Mouse (Mus musculus) Patski (cell line): Measurements from ENCODE around the gene C2cd2l. TPM values are rescaled to one million over a fixed set of nuclear protein-coding genes. Genes with fewer than 3 reads are reported as not detected.
"Not testable (repeated sequence)": the region's sequence is repeated elsewhere in the genome, so short reads cannot be mapped to it uniquely, and the experiment has no call there.

Source experiments
- ATAC-seq: fragments of 100-300 bp; one replicate; pipeline ENCODE4 v1.8.0; 2021
- CTCF ChIA-PET: fragments of 350-600 bp; sonication (Branson Sonifier 250); formaldehyde crosslinking; loops from one replicate; lab custom pipeline; 2022; ENCODE audit warnings: inconsistent platforms; lab: Charles Lee
- POLR2A ChIA-PET: fragments of 350-600 bp; sonication (Branson Sonifier 250); formaldehyde crosslinking; loops from one replicate; lab custom pipeline; 2022; ENCODE audit warnings: antibody characterized with exemption, inconsistent platforms; lab: Charles Lee
- DNase-seq: peaks from one replicate; pipeline ENCODE4 v3.0.0-alpha.2; 2011; ENCODE audit warnings: low read depth, low spot score
- H3K27me3 ChIP-seq: fragments of 371-371 bp; one replicate; pipeline ENCODE4 v1.5.1; 2021
- CTCF ChIP-seq: fragments of 100-300 bp; IDR thresholded peaks from one replicate; pipeline ENCODE4 v1.5.1; 2021
- in situ Hi-C: fragments of 300-500 bp; cut with MboI; formaldehyde crosslinking; loops from 3 replicates; pipeline ENCODE4 v1.11.1; 2018; ENCODE audit warnings: low pct_unique_long_range_greater_than_20kb, mixed read lengths
- polyA plus RNA-seq: library from polyadenylated mRNA; unstranded; gene quantifications from one replicate; pipeline ENCODE4 v1.2.3, GENCODE M21; 2021

C2cd2l gene
- polyA plus RNA-seq, 1 experiment from 2014 or later: 29.5 TPM

GRCm38 (mm10) chr9:44314910-44315309 is 5.2 kb downstream of the C2cd2l start:
- H3K27me3 ChIP-seq: no peaks in the 10 kb centered on the region
- CTCF ChIA-PET: no interaction called here
- no peak for TF ChIP-seq CTCF
- no peak for ATAC-seq
- POLR2A ChIA-PET: interaction anchor here (0.6 kb wide), 1 partner anchor 10 kb away, joined by 3 read pairs; no protein-coding TSS in a partner anchor
- in situ Hi-C loops: no loop called here
- DNase-seq: no peak

- ChIA-PET CTCF (no interaction called here), POLR2A (no interaction called here)
- TF ChIP-seq CTCF: no peak
- ATAC-seq: no peak
- H3K27me3 ChIP-seq: no peaks in the 10 kb centered on the region
- in situ Hi-C loops: no loop called here
- DNase-seq: no peak
Measured at GRCm38 (mm10) chr9:44314257-44314547, 5.9 kb downstream of the C2cd2l start.

- no peak for TF ChIP-seq CTCF
- ATAC-seq (no peak), DNase-seq (no peak)
- ChIA-PET CTCF (no interaction called here), POLR2A (no interaction called here)
- in situ Hi-C loops: no loop called here
- no peaks in the 10 kb centered on the region for H3K27me3 ChIP-seq
Measured at GRCm38 (mm10) chr9:44313476-44314256, 6.4 kb downstream of the C2cd2l start.

GRCm38 (mm10) chr9:44311136-44312134 is 8.7 kb downstream of the C2cd2l start:
- ChIA-PET POLR2A (no interaction called here), CTCF (no interaction called here)
- no peak for TF ChIP-seq CTCF
- no peak for DNase-seq
- H3K27me3 ChIP-seq: no peaks in the 10 kb centered on the region
- in situ Hi-C loops: no loop called here
- no peak for ATAC-seq

- ATAC-seq: no peak
- DNase-seq: no peak
- in situ Hi-C loops: no loop called here
- H3K27me3 ChIP-seq: no peaks in the 10 kb centered on the region
- ChIA-PET POLR2A (no interaction called here), CTCF (no interaction called here)
- TF ChIP-seq CTCF: no peak
Measured at GRCm38 (mm10) chr9:44310750-44311135, 9.3 kb downstream of the C2cd2l start.

- in situ Hi-C loops: no loop called here
- no peak for ATAC-seq
- no peak for TF ChIP-seq CTCF
- POLR2A ChIA-PET: no interaction called here
- CTCF ChIA-PET: interaction anchor here (1.5 kb wide), 1 partner anchor 9 kb away, joined by 7 read pairs; no protein-coding TSS in a partner anchor
- DNase-seq: no peak
- H3K27me3 ChIP-seq: no peaks in the 10 kb centered on the region
Measured at GRCm38 (mm10) chr9:44309756-44310155, 10.3 kb downstream of the C2cd2l start.

- CTCF ChIA-PET: interaction anchor here (0.6 to 1.3 kb wide), 3 partner anchors 12 to 98 kb away, joined by 3 read pairs; no protein-coding TSS in a partner anchor
- no peaks in the 10 kb centered on the region for H3K27me3 ChIP-seq
- ATAC-seq (no peak), DNase-seq (no peak)
- POLR2A ChIA-PET: interaction anchor here (0.7 kb wide), 1 partner anchor 231 kb away, joined by 3 read pairs; no protein-coding TSS in a partner anchor
- no peak for TF ChIP-seq CTCF
- in situ Hi-C loops: no loop called here
Measured at GRCm38 (mm10) chr9:44307248-44307647, 12.8 kb downstream of the C2cd2l start.

GRCm38 (mm10) chr9:44306532-44306931 is 13.6 kb downstream of the C2cd2l start:
- in situ Hi-C loops: no loop called here
- ChIA-PET POLR2A (no interaction called here), CTCF (interaction anchor here (1.3 kb wide), 1 partner anchor 13 kb away, joined by 3 read pairs; no protein-coding TSS in a partner anchor)
- no peaks in the 10 kb centered on the region for H3K27me3 ChIP-seq
- TF ChIP-seq CTCF: no peak
- DNase-seq (no peak), ATAC-seq (no peak)

GRCm38 (mm10) chr9:44305466-44306079 is 14.5 kb downstream of the C2cd2l start, which contains the start of gene Hinfp:
Gene Hinfp (minus strand): TSS chr9:44305671.
- peak; percentile 99 for ATAC-seq
- POLR2A ChIA-PET: interaction anchor here (1.1 to 1.5 kb wide), 3 partner anchors 9 to 69 kb away, joined by 3 read pairs; no protein-coding TSS in a partner anchor
- CTCF ChIA-PET: interaction anchor here (1.0 kb wide), 1 partner anchor 13 kb away, joined by 3 read pairs; no protein-coding TSS in a partner anchor
- H3K27me3 ChIP-seq: no peaks in the 10 kb centered on the region
- in situ Hi-C loops: no loop called here
- peak; percentile 94 for DNase-seq
- no peak for TF ChIP-seq CTCF

- in situ Hi-C loops, H3K27me3 ChIP-seq, DNase-seq, ATAC-seq: not testable (repeated sequence)
- CTCF ChIA-PET: interaction anchor here (1.4 kb wide), 1 partner anchor 8 kb away, joined by 5 read pairs; no protein-coding TSS in a partner anchor
- POLR2A ChIA-PET: interaction anchor here (1.1 kb wide), 1 partner anchor 22 kb away, joined by 6 read pairs; no protein-coding TSS in a partner anchor
Measured at GRCm38 (mm10) chr9:44300001-44300400, 20.1 kb downstream of the C2cd2l start.
